Mouse (Mus musculus): ENCODE measurements around the gene Gm2916. TPM values are rescaled to one million over a fixed set of nuclear protein-coding genes. Genes with fewer than 3 reads are reported as not detected.
"Not testable (repeated sequence)": the region's sequence is repeated elsewhere in the genome, so short reads cannot be mapped to it uniquely, and the experiment has no call there.

Gm2916 gene
- polyA plus RNA-seq (2016; fragmentation: Nextera tagmentation; extraction: Ambion mirVana): not detected in 2 replicates

GRCm38 (mm10) chr14:3883872-3884271, at the start of gene Gm2916:
Gene Gm2916, plus strand, starts transcription at chr14:3884172.
- not testable (repeated sequence) for H3K9me3 ChIP-seq; H3K27me3 ChIP-seq (replicated peaks); H3K9ac ChIP-seq; ATAC-seq (ENCODE audit: low FRiP score, low read depth); H3K36me3 ChIP-seq; H3K4me2 ChIP-seq (replicated peaks); H3K4me1 ChIP-seq; H3K27ac ChIP-seq; H3K4me3 ChIP-seq
- no CpG with 5 or more reads among the region's 1 CpGs for WGBS

DNA sequence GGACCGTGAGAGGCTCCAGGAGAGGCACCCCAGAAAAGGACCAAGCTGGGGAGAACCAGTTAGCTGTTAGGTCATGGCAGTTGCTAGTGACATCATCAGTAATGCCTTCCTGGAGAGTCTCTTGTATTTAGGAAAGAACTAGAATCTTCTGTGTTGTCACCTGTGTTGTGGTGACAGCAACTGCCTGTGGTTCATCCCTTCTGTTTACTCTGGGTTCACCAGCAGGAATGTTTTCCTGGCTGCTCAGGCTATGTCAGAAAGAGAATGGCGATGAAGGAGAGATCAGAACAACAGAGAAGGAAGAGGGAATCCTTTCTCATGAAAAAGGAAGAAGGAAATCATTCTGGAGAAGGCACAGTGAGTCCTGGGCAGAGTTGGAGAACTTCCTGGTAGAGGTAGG, 38.0 kb upstream of the Gm2916 start, which contains the start of gene Gm3033:
Gene Gm3033, plus strand, starts transcription at position 301 of the 400 bp plus-strand sequence.
- no CpG with 5 or more reads among the region's 2 CpGs for WGBS
- not testable (repeated sequence) for H3K4me2 ChIP-seq (replicated peaks); H3K9me3 ChIP-seq; H3K27ac ChIP-seq; H3K4me1 ChIP-seq; H3K36me3 ChIP-seq; ATAC-seq (ENCODE audit: low FRiP score, low read depth); H3K27me3 ChIP-seq (replicated peaks); H3K4me3 ChIP-seq; H3K9ac ChIP-seq

DNA sequence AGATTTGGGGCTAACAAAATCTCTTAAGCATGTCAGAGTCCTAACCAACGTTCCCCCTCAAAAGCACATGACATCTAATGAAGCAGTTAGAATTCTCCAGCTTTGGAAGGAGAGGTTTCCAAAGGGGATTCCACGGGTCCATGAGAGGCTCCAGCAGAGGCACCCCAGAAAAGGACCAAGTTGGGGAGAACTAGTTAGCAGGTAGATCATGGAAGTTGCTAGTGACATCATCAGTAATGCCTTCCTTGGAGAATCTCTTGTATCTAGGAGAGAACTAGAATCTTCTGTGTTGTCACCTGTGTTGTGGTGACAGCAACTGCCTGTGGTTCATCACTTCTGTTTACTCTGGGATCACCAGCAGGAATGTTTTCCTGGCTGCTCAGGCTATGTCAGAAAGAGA, 47.5 kb downstream of the Gm2916 start, which contains the start of gene Gm3029:
Gene Gm3029, plus strand, starts transcription at position 301 of the 400 bp plus-strand sequence.
- not testable (repeated sequence) for H3K4me2 ChIP-seq (replicated peaks); H3K9ac ChIP-seq; H3K4me1 ChIP-seq; H3K4me3 ChIP-seq; H3K36me3 ChIP-seq; H3K27ac ChIP-seq; ATAC-seq (ENCODE audit: low FRiP score, low read depth); H3K27me3 ChIP-seq (replicated peaks); H3K9me3 ChIP-seq
- WGBS: 56% methylated on average over 2 of the region's 2 CpGs

DNA sequence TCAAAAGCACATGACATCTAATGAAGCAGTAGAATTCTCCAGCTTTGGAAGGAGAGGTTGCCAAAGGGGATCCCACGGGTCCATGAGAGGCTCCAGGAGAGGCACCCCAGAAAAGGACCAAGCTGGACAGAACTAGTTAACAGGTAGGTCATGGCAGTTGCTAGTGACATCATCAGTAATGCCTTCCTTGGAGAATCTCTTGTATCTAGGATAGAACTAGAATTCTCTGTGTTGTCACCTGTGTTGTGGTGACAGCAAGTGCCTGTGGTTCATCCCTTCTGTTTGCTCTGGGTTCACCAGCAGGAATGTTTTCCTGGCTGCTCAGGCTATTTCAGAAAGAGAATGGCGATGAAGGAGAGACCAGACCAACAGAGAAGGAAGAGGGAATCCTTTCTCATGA, 79.3 kb downstream of the Gm2916 start, which contains the start of gene Gm3095:
Gene Gm3095, plus strand, starts transcription at position 301 of the 400 bp plus-strand sequence.
- not testable (repeated sequence) for H3K4me1 ChIP-seq; H3K36me3 ChIP-seq; H3K9me3 ChIP-seq; H3K4me2 ChIP-seq (replicated peaks); H3K27me3 ChIP-seq (replicated peaks); H3K27ac ChIP-seq; ATAC-seq (ENCODE audit: low FRiP score, low read depth); H3K9ac ChIP-seq; H3K4me3 ChIP-seq
- no CpG with 5 or more reads among the region's 2 CpGs for WGBS

Other genes starting within 250 kb of the Gm2916 start
- gene Gm3012, start 249.7 kb upstream of the Gm2916 start, polyA plus RNA-seq (2016; fragmentation: Nextera tagmentation; extraction: Ambion mirVana): not detected in 2 replicates
- 4.5 and 5.9 TPM in 2 replicates for gene Gm3020, start 232.1 kb upstream of the Gm2916 start, polyA plus RNA-seq (2016; fragmentation: Nextera tagmentation; extraction: Ambion mirVana)
- gene Gm3043, start 195.4 kb upstream of the Gm2916 start, polyA plus RNA-seq (2016; fragmentation: Nextera tagmentation; extraction: Ambion mirVana): not detected in 2 replicates
- 0.96 and 2.1 TPM in 2 replicates for gene Gm3002, start 74.1 kb upstream of the Gm2916 start, polyA plus RNA-seq (2016; fragmentation: Nextera tagmentation; extraction: Ambion mirVana)
- not detected in 2 replicates for gene Gm3033, start 37.9 kb upstream of the Gm2916 start, polyA plus RNA-seq (2016; fragmentation: Nextera tagmentation; extraction: Ambion mirVana)
- not detected in 2 replicates for gene Gm3029, start 47.6 kb downstream of the Gm2916 start, polyA plus RNA-seq (2016; fragmentation: Nextera tagmentation; extraction: Ambion mirVana)
- gene Gm3095, start 79.4 kb downstream of the Gm2916 start, polyA plus RNA-seq (2016; fragmentation: Nextera tagmentation; extraction: Ambion mirVana): 0.57 TPM in 1 of 2 replicates, not detected in the other
- gene Gm3099, start 114.2 kb downstream of the Gm2916 start, polyA plus RNA-seq (2016; fragmentation: Nextera tagmentation; extraction: Ambion mirVana): not detected in 2 replicates
- gene Gm5796, start 139.8 kb downstream of the Gm2916 start, polyA plus RNA-seq (2016; fragmentation: Nextera tagmentation; extraction: Ambion mirVana): 0.90 and 1.1 TPM in 2 replicates
- not detected in 2 replicates for gene Gm3115, start 199.9 kb downstream of the Gm2916 start, polyA plus RNA-seq (2016; fragmentation: Nextera tagmentation; extraction: Ambion mirVana)
- gene Gm8108, start 226.4 kb downstream of the Gm2916 start, polyA plus RNA-seq (2016; fragmentation: Nextera tagmentation; extraction: Ambion mirVana): 0.94 and 1.5 TPM in 2 replicates